Mouse (Mus musculus) hindbrain, embryonic 11.5 days (tissue): Measurements from ENCODE around the gene Cd36. TPM values are rescaled to one million over a fixed set of nuclear protein-coding genes. Genes with fewer than 3 reads are reported as not detected.

Experiments
- ATAC-seq: fragments of 200-750 bp; cut with Nextera tagmentation; 2 replicates; pipeline ENCODE4 v1.8.0; 2017; ENCODE audit warnings: mild to moderate bottlenecking, moderate TSS enrichment, moderate library complexity; ENCODE audit not compliant: low FRiP score
- DNase-seq: peaks from one replicate; pipeline ENCODE4 v3.0.0-alpha.2; 2015; ENCODE audit warnings: low spot score
- H3K27ac ChIP-seq: fragments of 300-500 bp; sonication (generic); 2 replicates; pipeline ENCODE4 v1.5.1; 2014; ENCODE audit warnings: mild to moderate bottlenecking, low read depth, low read length
- H3K27me3 ChIP-seq: fragments of 300-500 bp; sonication (generic); 2 replicates; pipeline ENCODE4 v1.6.1; 2014; ENCODE audit warnings: mild to moderate bottlenecking, low read length, moderate library complexity, mixed read lengths; ENCODE audit not compliant: control insufficient read depth, insufficient read depth
- H3K36me3 ChIP-seq: fragments of 300-500 bp; sonication (generic); 2 replicates; pipeline ENCODE4 v1.6.1; 2014; ENCODE audit warnings: mild to moderate bottlenecking, low read length, moderate library complexity, mixed read lengths; ENCODE audit not compliant: control insufficient read depth, insufficient read depth
- H3K4me1 ChIP-seq: fragments of 300-500 bp; sonication (generic); replicated peaks from 2 replicates; pipeline ENCODE4 v1.6.1; 2014; ENCODE audit warnings: low read length, mixed read lengths; ENCODE audit not compliant: control insufficient read depth, insufficient read depth
- H3K4me2 ChIP-seq: fragments of 300-500 bp; sonication (generic); replicated peaks from 2 replicates; pipeline ENCODE4 v1.6.1; 2014; ENCODE audit warnings: mild to moderate bottlenecking, low read depth, low read length
- H3K4me3 ChIP-seq: fragments of 300-500 bp; sonication (generic); 2 replicates; pipeline ENCODE4 v1.5.1; 2014; ENCODE audit warnings: low read depth, low read length
- H3K9ac ChIP-seq: fragments of 300-500 bp; sonication (generic); 2 replicates; pipeline ENCODE4 v1.6.1; 2014; ENCODE audit warnings: low read depth, low read length
- H3K9me3 ChIP-seq: fragments of 300-500 bp; sonication (generic); 2 replicates; pipeline ENCODE4 v1.6.1; 2016; ENCODE audit warnings: low read length; ENCODE audit not compliant: control insufficient read depth
- WGBS: fragments of 180-500 bp; shearing (Covaris S2); extraction: QIAGEN DNeasy Blood & Tissue Kit; methylation state at CpG from one replicate; pipeline ENCODE4 v1.1.7; 2014; 5-methylcytosine and 5-hydroxymethylcytosine counted together
- polyA plus RNA-seq: library from polyadenylated mRNA; unstranded; fragments of >200 nt; fragmentation: Nextera tagmentation; extraction: Ambion mirVana; gene quantifications from 2 replicates; pipeline ENCODE4 v1.2.1, GENCODE M21; 2014

Cd36 gene
- polyA plus RNA-seq, 1 experiment from 2014 or later: 2.2 TPM

- no peaks in the 10 kb centered on the region for H3K27me3 ChIP-seq
- H3K4me3 ChIP-seq: no peak overlapping the region
- H3K4me2 ChIP-seq: no peak overlapping the region
- no peaks in the 10 kb centered on the region for H3K36me3 ChIP-seq
- no peak overlapping the region for H3K9ac ChIP-seq
- DNase-seq: no peak
- H3K27ac ChIP-seq: no peak overlapping the region
- no peaks in the 10 kb centered on the region for H3K4me1 ChIP-seq
- ATAC-seq: no peak
- WGBS: 35% methylated on average over 4 of the region's 4 CpGs
- no peaks in the 10 kb centered on the region for H3K9me3 ChIP-seq
Observed at GRCm38 (mm10) chr5:17835302-17836097, 53.1 kb downstream of the Cd36 start.

- no peaks in the 10 kb centered on the region for H3K36me3 ChIP-seq
- ATAC-seq: no peak
- 87% methylated on average over 1 of the region's 1 CpGs for WGBS
Observed at GRCm38 (mm10) chr5:17833797-17834196, 54.8 kb downstream of the Cd36 start.

GRCm38 (mm10) chr5:17830536-17830935 lies 58.1 kb downstream of the Cd36 start:
- H3K9ac ChIP-seq: no peak overlapping the region
- H3K4me1 ChIP-seq: no peaks in the 10 kb centered on the region
- H3K9me3 ChIP-seq: no peaks in the 10 kb centered on the region
- no peaks in the 10 kb centered on the region for H3K36me3 ChIP-seq
- no peak overlapping the region for H3K4me3 ChIP-seq
- ATAC-seq (no peak), DNase-seq (no peak)
- H3K27me3 ChIP-seq: no peaks in the 10 kb centered on the region
- WGBS: 78% methylated on average over 2 of the region's 2 CpGs
- no peak overlapping the region for H3K4me2 ChIP-seq
- no peak overlapping the region for H3K27ac ChIP-seq

More at GRCm38 (mm10) chr5:17833797-17834196, 54.8 kb downstream of the Cd36 start:
- Histone ChIP-seq H3K4me1 (no peaks in the 10 kb centered on the region), H3K27me3 (no peaks in the 10 kb centered on the region), H3K9ac (no peak overlapping the region), H3K27ac (no peak overlapping the region), H3K4me3 (no peak overlapping the region), H3K9me3 (no peaks in the 10 kb centered on the region), H3K4me2 (no peak overlapping the region)
- no peak for DNase-seq

- 81% methylated on average over 15 of the region's 15 CpGs for WGBS
- H3K36me3 ChIP-seq: no peaks in the 10 kb centered on the region
Observed at GRCm38 (mm10) chr5:17828713-17829544, 59.7 kb downstream of the Cd36 start.

GRCm38 (mm10) chr5:17821395-17821794 lies 67.2 kb downstream of the Cd36 start:
- 74% methylated on average over 1 of the region's 1 CpGs for WGBS
- ATAC-seq (no peak), DNase-seq (no peak)
- no peaks in the 10 kb centered on the region for H3K27me3 ChIP-seq
- no peaks in the 10 kb centered on the region for H3K36me3 ChIP-seq
- no peaks in the 10 kb centered on the region for H3K4me1 ChIP-seq
- H3K9me3 ChIP-seq: no peaks in the 10 kb centered on the region
- no peak overlapping the region for H3K4me3 ChIP-seq
- H3K27ac ChIP-seq: no peak overlapping the region
- H3K9ac ChIP-seq: no peak overlapping the region
- H3K4me2 ChIP-seq: no peak overlapping the region

More at GRCm38 (mm10) chr5:17828713-17829544, 59.7 kb downstream of the Cd36 start:
- Histone ChIP-seq H3K9ac (no peak overlapping the region), H3K4me1 (no peaks in the 10 kb centered on the region), H3K4me2 (no peak overlapping the region), H3K27ac (no peak overlapping the region), H3K27me3 (no peaks in the 10 kb centered on the region), H3K4me3 (no peak overlapping the region), H3K9me3 (no peaks in the 10 kb centered on the region)
- ATAC-seq (no peak), DNase-seq (no peak)

- H3K4me2 ChIP-seq: no peak overlapping the region
- no peaks in the 10 kb centered on the region for H3K27me3 ChIP-seq
- no peaks in the 10 kb centered on the region for H3K4me1 ChIP-seq
- H3K36me3 ChIP-seq: no peaks in the 10 kb centered on the region
- H3K27ac ChIP-seq: no peak overlapping the region
- 87% methylated on average over 2 of the region's 2 CpGs for WGBS
- ATAC-seq (no peak), DNase-seq (no peak)
- H3K9ac ChIP-seq: no peak overlapping the region
- H3K9me3 ChIP-seq: no peaks in the 10 kb centered on the region
- H3K4me3 ChIP-seq: no peak overlapping the region
Observed at GRCm38 (mm10) chr5:17820239-17820999, 68.2 kb downstream of the Cd36 start.

GRCm38 (mm10) chr5:17816170-17816569 lies 72.4 kb downstream of the Cd36 start:
- Histone ChIP-seq H3K36me3 (no peaks in the 10 kb centered on the region), H3K4me3 (no peak overlapping the region), H3K4me1 (no peaks in the 10 kb centered on the region), H3K27me3 (no peaks in the 10 kb centered on the region), H3K9me3 (no peaks in the 10 kb centered on the region), H3K27ac (no peak overlapping the region), H3K4me2 (no peak overlapping the region), H3K9ac (no peak overlapping the region)
- ATAC-seq: no peak
- DNase-seq: peak; percentile 52
- WGBS: 2% methylated on average over 2 of the region's 2 CpGs

- 62% methylated on average over 1 of the region's 1 CpGs for WGBS
- H3K4me1 ChIP-seq: no peaks in the 10 kb centered on the region
- H3K9me3 ChIP-seq: no peaks in the 10 kb centered on the region
- H3K4me2 ChIP-seq: no peak overlapping the region
- H3K27me3 ChIP-seq: no peaks in the 10 kb centered on the region
- H3K27ac ChIP-seq: no peak overlapping the region
- H3K36me3 ChIP-seq: no peaks in the 10 kb centered on the region
- no peak overlapping the region for H3K9ac ChIP-seq
- DNase-seq: no peak
- H3K4me3 ChIP-seq: no peak overlapping the region
- no peak for ATAC-seq
Observed at GRCm38 (mm10) chr5:17810336-17810735, 78.3 kb downstream of the Cd36 start.
